Mouse (Mus musculus) myocyte (in vitro differentiated cells): Measurements from ENCODE around the gene Gbp6.
"Not testable (repeated sequence)": the region's sequence is repeated elsewhere in the genome, so short reads cannot be mapped to it uniquely, and the experiment has no call there.

Experiments used
- MAX ChIP-seq: IDR thresholded peaks from one replicate; pipeline ENCODE4 v1.6.1; 2011; ENCODE audit warnings: low read depth, mild to moderate bottlenecking, control low read depth
- MYOD1 ChIP-seq, 3 experiments: IDR thresholded peaks; one replicate each; pipeline ENCODE4 v1.6.1; 2011; ENCODE audit warnings: control low read depth in 2 of 3, low read depth in 2 of 3, mild to moderate bottlenecking in 2 of 3, moderate library complexity in 1 of 3; ENCODE audit not compliant: insufficient read length in 2 of 3, control insufficient read depth in 1 of 3
- MYOG ChIP-seq, 3 experiments: IDR thresholded peaks; one replicate each; pipeline ENCODE4 v1.6.1; 2011; ENCODE audit warnings: control low read depth in 2 of 3, low read depth in 2 of 3, mild to moderate bottlenecking in 2 of 3; ENCODE audit not compliant: insufficient read length in 2 of 3, control insufficient read depth in 1 of 3, insufficient read depth in 1 of 3
- POLR2A ChIP-seq: IDR thresholded peaks from one replicate; pipeline ENCODE4 v1.6.1; 2011; ENCODE audit warnings: low read depth, mild to moderate bottlenecking, control low read depth, moderate library complexity; ENCODE audit not compliant: insufficient read length
- SRF ChIP-seq: IDR thresholded peaks from one replicate; pipeline ENCODE4 v1.6.1; 2011; ENCODE audit warnings: low read depth; ENCODE audit not compliant: control insufficient read depth, insufficient read length
- TCF12 ChIP-seq: IDR thresholded peaks from one replicate; pipeline ENCODE4 v1.6.1; 2011; ENCODE audit warnings: mild to moderate bottlenecking, control low read depth; ENCODE audit not compliant: poor library complexity, insufficient read depth, severe bottlenecking

DNA sequence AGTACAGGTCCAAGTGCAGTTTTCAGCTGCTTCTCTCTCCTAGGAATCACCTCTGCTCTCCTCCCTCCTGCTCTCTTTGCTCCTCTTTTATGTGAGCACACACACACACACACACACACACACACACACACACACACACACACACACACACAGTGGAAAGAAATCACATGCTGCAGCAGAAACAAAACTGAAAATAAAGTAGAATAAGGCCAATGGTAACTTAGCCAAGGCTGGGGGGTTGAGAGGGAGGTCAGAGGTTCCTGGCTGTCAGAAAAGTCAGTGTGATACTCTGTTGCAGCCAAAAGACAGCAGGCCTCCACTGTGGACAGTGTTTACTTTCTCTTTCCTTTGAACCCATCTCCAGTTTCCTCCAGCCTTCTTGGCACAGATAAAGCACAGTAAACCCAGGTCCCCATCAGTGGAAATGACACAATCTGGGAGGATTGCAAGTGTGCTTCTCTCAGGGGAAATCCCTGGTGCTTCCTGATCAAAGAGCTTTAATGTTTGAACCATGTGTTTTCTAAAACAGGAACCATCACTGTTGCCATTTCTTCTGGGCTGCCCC, 53.9 kb downstream of the Gbp6 start, which contains the start of gene Gbp10:
- TF ChIP-seq SRF; TCF12; POLR2A; MAX; MYOG (IDR thresholded peaks at IDR 0.05; ENCODE audit: control insufficient read depth in 1 of 3, insufficient read depth in 1 of 3, insufficient read length in 2 of 3, low read depth in 2 of 3); MYOD1 (IDR thresholded peaks at IDR 0.05; ENCODE audit: control insufficient read depth in 1 of 3, insufficient read length in 2 of 3, low read depth in 2 of 3): not testable (repeated sequence)
